Mouse (Mus musculus): ENCODE results near the gene Acp2.
"Not testable (repeated sequence)": the region's sequence is repeated elsewhere in the genome, so short reads cannot be mapped to it uniquely, and the experiment has no call there.

Gene Acp2

DNA sequence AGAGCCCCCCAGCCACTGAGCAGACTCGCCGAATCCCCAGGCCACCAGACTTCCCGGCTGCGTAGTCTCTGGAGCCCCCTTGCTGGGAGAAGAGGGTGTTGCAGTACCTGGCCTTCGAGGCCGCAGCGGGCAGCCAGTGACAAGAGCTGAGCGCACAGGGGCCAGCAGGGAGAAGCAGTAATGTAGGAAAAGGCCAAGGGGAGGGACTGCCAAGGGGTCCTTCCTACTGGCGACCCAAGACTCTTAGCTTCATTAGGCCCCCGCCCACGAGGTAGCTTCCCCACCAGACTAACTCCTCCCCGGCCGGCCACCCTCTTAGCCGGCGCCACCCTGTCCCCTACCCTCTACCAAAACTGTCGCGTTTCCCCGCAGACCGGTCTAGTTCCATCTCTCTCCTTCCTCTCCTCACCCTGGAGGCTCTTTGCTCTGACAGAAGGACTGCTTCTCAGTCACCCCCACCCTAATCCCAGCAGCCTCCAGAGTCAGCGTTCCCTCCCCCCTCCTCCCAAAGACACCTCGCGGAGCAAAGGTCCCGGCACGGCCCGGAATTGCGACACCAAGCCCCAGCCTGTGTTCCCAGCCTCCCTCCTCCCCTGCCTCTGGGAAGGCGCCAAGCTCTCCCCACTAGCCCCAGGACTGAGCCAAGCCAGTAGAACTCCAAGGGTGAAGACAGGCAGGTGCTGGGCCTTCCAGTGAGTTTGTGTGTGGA is 7.9 kb upstream of the Acp2 start:
- DNase-seq (ENCODE audit: low spot score), result peak; percentile 54

DNA sequence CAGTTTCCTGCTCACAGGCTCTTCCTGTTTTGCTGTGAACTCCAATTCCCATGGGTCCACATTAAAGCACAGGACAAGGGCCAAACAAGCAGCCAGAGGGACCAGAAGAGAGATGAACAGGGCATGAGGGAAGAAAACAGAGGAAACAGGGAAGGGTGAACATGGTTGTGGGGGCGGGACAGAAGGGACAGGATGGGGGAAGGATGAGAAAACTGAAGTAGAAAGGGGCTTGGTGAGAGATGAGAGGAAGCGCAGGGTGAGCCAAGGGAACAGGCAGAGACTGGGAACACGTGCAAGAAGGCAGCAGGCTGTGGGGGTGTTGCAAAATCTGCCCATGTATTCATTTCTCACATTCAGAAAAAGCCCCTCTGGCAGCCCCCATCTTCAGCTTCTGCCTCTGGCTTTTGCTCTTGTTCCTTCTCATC is 6.1 kb upstream of the Acp2 start:
- peak; percentile 62 for DNase-seq (ENCODE audit: low spot score)

DNA sequence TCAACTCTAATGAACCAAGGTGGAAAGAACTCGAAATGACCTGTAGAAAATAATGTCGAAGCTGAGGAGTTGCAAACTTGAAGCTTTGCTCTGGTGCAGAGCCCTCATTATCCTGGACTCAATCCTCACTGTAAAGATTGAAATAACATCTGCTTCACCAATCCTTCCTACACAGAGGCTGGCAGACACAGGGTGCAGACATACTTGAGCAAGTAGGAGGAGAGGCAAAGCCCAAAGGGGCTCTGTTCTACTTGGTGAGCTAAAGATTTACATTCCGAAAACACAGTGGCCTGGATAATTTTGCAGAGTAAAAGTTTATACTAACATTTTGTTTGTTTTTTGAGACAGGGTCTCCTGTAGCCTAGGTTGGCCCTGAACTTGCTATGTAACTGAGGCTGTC is 3.8 kb upstream of the Acp2 start:
- DNase-seq (ENCODE audit: low spot score), result no peak

DNA sequence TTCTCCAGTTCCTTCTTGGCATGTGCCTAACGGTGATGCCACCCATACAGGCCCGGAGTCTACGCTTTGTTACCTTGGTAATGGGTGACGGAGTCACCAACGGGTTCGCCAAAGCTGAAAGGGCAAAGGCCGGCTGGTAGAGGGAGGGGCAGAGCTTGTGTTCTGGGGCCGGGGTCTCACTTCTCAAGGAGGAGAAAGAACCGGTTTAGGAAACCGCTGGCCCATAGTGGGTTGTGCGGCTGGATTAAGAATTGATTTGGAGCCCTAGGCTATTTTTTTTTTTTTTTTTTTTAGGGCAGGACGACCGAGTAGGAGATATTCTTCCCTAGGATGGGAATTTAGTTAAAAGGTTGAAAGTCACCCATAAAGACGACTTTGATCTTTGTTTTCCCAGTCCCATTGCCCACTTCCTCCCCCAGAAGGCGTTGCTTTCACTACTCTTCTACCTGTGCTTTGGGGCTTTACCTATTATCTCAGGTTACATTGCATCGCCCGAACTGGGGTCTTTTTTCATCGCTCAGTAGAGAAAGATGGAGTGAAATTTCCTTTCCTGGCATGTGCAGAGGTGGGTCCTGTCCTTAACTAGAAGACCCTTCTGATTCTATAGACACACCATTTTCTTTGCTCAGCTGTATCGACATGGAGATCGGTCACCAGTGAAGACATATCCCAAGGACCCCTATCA is 429 bp downstream of the Acp2 start:
- no peak for DNase-seq (ENCODE audit: low spot score)

DNA sequence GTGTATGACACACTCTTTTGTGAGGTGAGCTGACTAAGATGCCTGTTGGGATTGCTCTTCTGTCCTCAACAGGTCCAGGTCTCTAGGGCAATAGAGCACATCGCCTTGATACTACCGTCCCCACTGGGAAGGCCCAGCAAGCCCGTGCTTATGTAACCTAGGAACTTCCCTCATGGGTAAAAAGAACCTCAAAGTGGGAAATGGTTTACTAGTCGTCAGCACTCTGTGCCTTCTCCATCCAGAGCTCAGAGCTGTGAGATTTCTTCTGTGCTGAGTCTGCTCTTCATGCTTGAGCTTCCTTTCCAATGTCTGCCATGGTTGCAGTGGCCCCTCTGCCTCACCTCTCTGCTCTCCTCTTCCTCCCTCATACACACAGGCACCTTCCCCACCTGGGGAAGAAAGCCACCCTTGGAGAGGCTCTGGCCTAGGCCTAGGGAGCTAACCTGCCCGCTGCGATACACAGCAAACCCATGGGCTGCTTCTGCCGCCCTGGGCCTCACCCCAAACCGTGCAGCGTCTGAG is 3.6 kb downstream of the Acp2 start:
- DNase-seq (ENCODE audit: low spot score), result peak; percentile 36

DNA sequence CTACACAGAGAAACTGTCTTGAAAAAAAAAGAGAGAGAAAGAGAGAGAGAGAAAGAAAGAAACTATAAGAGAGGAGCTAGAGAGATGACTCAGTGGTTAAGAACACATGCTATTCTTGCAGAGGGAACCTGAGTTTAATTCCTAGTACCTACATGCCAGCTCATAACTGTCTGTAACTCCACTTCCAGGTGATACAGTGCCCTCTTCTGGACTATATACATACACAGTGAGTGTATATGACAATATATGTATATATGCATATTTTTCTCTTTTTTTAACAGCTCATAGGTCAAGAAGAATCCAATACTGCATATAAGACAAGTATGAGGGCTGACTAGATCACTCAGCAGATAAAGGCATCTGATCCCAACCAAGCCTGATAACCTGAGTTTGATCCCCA is 10.6 kb downstream of the Acp2 start:
- DNase-seq (ENCODE audit: low spot score), result no peak

DNA sequence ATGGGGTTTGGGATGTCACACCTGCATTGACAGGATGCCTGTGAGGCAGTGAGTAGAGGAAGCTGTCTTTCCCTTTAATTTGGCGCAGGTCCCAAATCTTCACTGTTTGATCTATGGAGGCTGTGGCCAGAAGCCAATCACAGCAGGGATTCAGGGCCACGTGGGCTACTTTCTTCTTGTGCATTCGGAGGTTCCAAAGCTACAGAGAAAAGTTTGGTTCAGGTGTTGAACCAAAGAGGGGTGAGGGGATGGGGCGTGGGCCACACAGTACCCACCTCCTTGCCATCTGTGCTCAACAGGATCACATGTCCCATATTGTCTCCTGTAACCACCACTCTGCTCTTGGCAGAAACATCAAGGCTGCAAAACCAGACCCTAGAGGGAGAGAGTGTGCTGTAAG is 14.3 kb downstream of the Acp2 start:
- no peak for DNase-seq (ENCODE audit: low spot score)

DNA sequence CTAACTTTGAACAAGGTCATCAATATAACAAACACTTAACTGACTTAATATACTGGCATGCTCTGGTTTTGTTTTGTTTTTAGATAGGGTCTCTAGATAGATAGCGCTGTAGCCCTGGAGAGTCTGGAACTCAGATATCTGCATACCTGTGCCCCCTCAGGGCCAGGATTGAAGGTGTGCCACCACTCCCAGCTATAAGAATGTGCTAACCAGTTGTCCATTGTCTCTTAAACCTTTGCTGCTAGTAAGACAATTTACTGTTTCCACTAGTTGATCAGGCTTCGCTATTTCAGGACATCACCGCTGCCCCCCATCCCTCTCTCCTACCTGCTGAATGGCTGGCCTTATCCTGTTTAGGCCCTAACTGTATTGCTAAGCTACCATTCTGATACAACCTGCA is 17.8 kb downstream of the Acp2 start:
- no peak for DNase-seq (ENCODE audit: low spot score)

DNA sequence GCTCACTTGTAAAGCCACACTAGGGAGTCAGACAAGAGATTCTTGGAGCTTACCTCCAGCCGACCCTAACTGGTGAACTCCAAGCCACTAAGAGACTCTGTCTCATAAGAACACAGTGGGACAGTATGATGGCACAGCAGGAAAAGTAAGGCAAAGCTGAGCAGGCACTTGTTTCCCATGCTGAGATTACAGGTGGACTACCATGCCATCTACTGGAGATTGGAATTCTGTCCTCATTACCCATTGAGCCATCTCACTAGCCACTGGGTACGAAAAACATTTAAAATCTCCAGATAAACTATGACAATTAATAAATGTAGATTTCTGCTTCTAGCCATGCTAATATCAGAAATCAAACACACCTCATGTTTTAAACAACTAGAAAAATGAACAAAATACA is 20.9 kb downstream of the Acp2 start:
- no peak for DNase-seq (ENCODE audit: low spot score)

DNA sequence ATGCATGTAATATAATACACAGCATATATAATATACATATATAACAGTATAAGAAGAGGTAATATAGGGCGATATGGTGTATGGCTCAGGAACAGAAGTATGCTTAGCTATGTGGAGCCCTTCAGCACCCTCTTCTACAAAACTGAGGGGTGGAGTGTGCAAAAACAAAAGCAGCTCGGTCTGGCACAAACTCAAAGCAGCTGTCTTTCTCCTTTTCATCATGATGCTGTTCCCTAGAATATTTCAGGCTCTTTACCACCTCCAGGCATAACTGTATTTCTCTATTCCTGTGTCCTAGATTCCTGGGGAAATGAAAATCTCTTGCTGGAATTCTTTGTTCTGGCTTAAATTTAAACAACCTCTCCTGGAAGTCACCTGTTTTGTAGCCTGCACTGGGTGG is 27.1 kb downstream of the Acp2 start:
- DNase-seq (ENCODE audit: low spot score), result no peak

DNA sequence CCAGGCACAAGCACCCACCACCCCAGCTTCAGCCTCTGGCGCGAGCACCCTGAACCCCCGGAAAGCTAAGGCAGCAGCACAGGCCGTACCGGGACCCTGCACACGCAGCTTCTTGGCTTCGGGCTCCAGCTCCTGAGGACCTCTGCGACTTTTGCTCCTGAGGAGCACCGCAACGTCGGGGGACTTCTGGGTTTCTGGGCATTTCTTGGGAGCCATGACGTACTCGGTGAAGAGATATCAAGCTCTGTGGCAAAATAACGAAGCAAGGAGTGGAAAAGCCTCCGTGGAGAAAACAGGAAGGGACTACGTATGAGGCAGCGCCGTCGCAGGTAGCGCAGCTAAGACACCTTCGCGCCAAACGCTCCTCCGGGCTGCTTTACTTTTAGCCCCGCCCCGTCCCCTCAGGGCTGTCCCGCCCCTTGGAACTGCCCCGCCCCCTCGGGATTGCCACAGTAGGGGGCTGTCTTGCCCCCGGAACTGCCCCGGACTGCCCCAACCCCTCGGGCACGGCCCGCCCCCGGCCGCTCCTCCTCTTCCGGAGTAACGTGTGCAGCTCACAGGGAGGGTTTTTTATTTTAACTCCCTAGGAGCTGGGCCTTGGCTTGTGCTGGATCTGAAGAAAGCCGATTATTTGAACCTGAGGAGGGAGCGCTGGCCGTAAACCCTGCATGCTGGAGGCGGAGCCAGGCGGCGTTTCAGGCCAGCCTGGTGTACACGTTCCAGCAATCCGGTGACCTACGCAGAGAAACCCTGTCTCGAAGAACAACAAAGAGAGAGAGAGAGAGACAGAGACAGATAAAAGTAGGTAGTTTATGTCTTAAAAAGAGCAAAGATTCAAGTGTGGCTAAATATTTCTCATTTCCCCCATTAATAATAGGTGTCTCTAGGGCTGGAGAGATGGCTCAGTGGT is 34.2 kb downstream of the Acp2 start, which contains the start of gene Ddb2:
Gene Ddb2, minus strand, starts transcription at position 382 of the 910 bp plus-strand sequence.
- peak; percentile 90 for DNase-seq (ENCODE audit: low spot score)

DNA sequence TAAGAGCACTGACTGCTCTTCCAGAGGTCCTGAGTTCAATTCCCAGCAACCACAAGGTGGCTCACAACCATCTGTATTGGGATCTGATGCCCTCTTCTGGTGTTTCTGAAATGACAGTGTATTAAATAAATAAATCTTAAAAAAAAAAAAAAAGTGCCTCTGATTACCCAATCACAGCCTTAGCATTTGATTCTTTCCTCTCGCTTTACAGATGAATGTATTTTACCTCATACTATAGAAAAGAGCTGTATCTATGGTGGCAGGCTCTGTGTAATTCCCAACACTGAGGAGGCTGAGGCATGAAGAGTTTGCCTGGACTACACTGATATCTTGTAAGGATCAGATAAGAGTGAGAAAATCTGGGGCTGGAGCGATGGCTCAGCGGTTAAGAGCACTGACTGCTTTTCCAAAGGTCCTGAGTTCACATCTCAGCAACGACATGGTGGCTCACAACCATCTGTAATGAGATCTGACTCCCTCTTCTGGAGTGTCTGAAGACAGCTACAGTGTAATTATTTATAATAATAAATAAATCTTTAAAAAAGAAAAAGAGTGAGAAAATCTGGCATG is 34.9 kb downstream of the Acp2 start:
- DNase-seq (ENCODE audit: low spot score), result not testable (repeated sequence)

DNA sequence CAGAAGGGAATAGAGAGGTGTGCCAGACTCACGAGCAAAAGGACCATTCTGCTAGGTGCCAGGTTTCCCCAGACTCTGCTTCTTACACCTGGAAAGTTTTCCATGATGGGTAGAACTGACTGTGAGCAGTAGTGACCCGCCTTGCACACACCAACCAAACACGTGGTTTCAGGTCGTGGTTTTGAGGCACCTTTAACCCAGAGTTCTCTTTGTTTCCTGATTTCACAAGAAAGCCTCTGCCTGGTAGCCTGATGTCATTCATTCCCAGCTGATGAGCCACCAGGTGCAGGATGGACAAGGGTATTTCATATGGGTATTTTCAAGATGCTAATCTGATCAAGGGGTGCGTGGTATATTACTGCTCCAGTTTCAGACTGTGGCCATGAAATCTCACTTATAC is 39.9 kb downstream of the Acp2 start:
- no peak for DNase-seq (ENCODE audit: low spot score)

DNA sequence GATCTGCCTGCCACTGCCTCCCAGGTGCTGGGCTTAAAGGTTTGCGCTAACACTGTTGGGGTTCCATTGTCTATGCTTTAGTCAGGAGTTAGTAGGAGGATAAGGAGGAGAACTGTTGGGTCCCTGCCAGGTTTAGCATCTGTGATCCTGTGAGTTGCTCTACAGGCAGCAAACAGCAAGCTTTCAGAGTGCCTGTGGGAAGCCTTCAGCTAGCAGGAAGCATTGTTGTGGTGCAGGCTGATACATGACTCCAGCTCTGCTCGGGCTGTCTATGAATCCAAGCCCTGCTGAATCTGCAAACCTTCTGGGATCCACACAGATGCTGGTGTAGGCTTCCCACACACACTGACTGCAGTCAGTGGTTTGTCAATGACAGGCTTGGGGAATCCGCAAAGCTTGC is 40.7 kb downstream of the Acp2 start:
- DNase-seq (ENCODE audit: low spot score), result peak; percentile 73

DNA sequence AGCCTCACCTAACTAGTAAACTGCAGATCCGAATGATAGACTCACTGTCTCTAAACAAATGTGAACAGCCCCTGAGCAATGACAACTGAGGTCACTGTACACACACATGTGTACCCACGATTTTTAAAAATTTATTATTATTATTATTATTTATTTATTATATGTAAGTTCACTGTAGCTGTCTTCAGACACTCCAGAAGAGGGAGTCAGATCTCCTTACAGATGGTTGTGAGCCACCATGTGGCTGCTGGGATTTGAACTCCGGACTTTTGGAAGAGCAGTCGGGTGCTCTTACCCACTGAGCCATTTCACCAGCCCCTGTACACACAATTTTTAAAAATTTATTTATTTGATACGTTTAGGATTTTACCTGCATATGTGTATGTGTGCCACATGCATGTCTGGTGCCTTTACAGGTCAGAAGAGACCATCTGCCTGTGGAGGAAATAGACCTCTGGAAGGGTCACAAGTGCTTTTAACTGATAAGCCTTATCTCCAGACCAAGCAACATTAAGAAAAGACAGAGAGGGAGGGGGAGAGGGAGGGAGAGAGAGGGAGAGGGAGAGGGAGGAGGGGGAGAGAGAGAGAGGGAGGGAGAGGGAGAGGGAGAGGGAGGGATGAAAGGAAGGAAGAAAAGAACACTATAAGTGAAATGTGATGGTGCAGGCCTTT is 42.0 kb downstream of the Acp2 start:
- DNase-seq (ENCODE audit: low spot score), result no peak

DNA sequence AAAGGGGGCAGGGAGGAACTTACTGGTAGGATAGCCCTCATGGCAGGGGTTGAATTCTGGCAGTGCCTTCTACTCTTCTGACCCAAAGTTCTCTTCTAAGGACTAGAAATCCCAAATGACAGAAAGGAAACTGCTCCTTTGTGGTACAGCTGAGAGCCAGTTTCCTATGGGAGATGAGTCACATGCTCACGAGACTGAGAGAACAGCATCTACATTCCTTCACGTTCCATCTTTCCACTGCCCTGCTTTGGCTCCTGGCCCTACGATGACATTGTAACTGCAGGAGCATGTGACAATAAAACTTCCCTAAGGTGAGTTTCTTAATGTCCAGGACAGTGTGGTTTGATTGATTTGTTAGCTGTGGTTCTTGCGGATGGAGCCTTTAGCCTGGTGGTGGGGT is 45.7 kb downstream of the Acp2 start:
- DNase-seq (ENCODE audit: low spot score), result no peak

DNA sequence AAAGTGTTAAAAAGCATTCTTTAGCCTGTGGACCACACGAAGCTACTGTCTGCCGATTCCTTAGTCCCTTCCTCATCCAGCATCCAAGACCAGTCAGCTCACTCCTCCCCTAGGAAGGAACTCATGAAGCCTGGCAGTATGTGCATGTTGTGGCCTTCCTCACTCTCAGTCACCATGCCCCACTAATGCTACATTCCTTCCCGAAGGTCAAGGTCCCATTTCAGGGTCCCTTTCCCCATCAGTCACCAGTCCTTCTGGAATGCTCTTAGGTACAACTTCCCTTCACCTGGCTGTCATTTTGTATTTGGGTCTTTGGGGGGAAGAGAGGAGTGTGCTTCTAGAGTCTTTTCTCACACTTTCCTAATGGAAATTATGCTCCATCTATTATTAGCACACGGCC is 49.3 kb downstream of the Acp2 start:
- DNase-seq (ENCODE audit: low spot score), result no peak

DNA sequence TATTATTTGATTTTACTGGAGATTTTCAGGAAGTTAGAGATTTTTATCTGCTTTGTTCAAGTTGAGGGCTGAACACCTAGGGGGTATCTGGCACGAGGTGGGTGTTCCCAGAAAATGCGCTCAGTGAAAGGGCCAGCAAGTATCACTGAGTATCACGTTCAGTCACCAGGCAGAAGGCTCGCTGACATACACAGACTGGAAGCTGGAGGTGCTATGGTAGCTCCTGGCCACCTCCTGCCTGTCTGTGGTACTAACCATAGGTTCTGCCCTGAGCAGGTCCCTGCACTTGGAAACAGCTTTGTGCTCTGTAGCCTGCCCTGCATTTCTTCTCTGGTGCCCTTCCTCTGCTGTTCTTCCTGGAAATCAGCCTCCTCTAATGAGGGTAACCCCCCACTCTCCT is 49.8 kb downstream of the Acp2 start:
- DNase-seq (ENCODE audit: low spot score), result no peak

DNA sequence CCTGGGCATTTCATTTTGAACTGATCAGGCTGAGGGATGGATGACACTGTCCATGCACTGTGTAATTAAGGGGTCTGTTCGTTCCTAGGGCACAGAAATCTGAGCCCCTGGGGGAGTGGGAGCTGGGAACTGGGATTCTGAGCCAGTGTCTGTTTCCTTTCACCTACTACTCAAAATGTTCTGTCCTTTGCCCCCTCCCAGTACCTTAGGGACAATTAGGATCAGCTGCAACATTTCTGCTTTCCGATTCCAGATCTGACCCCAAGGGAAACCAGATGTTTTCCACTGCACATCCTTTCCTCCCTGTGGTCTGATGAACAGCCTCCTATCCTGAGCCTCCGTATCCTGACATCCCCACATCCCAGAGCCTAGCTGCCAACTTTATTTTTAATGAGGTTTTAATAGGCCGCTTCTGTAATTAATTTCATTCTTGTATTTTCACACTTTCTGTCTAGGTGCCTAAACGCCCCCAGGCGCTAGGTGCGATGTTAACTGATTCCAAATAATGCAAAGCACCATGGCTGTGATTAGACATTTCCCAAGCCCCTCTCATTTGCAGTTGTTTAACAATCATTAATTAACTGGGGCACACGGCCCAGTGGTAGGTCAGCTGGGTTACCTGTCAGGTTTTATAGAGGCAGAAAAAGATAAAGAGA is 52.2 kb downstream of the Acp2 start:
- DNase-seq (ENCODE audit: low spot score), result no peak

DNA sequence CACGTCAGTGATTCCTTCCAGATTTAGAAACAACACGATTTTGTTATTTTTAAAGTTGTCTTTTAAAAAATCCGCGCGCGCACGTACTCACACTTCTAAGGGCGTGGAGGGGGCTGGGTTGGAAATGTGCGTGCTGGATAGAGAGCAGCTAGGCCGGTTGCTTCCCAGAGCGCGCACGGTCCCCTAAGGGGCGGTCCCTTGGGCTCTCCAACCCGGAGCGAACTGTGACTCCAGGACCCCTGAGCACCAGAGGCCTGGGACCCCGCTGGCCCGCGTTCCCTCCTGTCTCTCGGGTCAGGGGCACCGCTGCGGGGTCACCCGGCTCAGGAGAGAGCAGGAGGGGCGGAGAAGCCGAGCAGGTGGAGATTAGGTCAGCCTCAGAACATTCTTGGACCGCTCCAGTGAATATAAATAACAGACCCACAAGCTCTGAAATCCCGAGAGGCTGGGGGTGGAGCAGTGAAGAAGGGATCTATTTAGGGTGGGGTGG is 53.0 kb downstream of the Acp2 start, which contains the start of gene Pacsin3:
Gene Pacsin3, plus strand, starts transcription at position 294 of the 490 bp plus-strand sequence.
- DNase-seq (ENCODE audit: low spot score), result no peak
